Mouse (Mus musculus) small intestine, adult 2 months (tissue): ENCODE results near the gene Actn4. TPM values are rescaled to one million over a fixed set of nuclear protein-coding genes. Genes with fewer than 3 reads are reported as not detected.
"Not testable (repeated sequence)": the region's sequence is repeated elsewhere in the genome, so short reads cannot be mapped to it uniquely, and the experiment has no call there.

ENCODE experiments used
- H3K27ac ChIP-seq: fragments of 200-500 bp; 2 replicates; pipeline ENCODE4 v1.5.1; 2012; ENCODE audit warnings: low read depth, low read length, control low read depth, inconsistent platforms; ENCODE audit not compliant: insufficient read depth
- H3K27me3 ChIP-seq: fragments of 200-500 bp; 2 replicates; pipeline ENCODE4 v1.6.1; 2012; ENCODE audit warnings: mild to moderate bottlenecking, moderate library complexity, low read length, inconsistent platforms; ENCODE audit not compliant: control insufficient read depth, insufficient read depth
- H3K36me3 ChIP-seq: fragments of 200-500 bp; 2 replicates; pipeline ENCODE4 v1.6.1; 2012; ENCODE audit warnings: mild to moderate bottlenecking, low read length, control low read depth, inconsistent platforms; ENCODE audit not compliant: control insufficient read depth, insufficient read depth
- H3K4me1 ChIP-seq: fragments of 200-500 bp; 2 replicates; pipeline ENCODE4 v1.6.1; 2012; ENCODE audit warnings: low read length, inconsistent platforms, mixed read lengths; ENCODE audit not compliant: control insufficient read depth, insufficient read depth, insufficient read length
- H3K4me3 ChIP-seq: fragments of 200-500 bp; 2 replicates; pipeline ENCODE4 v1.5.1; 2012; ENCODE audit warnings: low read depth, mild to moderate bottlenecking, control low read depth, inconsistent platforms, low read length, moderate library complexity
- CTCF ChIP-seq: fragments of 200-500 bp; IDR thresholded peaks from 2 replicates; pipeline ENCODE4 v1.5.1; 2012; ENCODE audit warnings: low read depth, mild to moderate bottlenecking, control low read depth, inconsistent platforms, low read length, moderate library complexity, mixed read lengths; ENCODE audit not compliant: insufficient replicate concordance, insufficient read length; ENCODE audit errors: extremely low read depth
- POLR2A ChIP-seq: fragments of 200-500 bp; IDR thresholded peaks from 2 replicates; pipeline ENCODE4 v1.6.1; 2012; ENCODE audit warnings: low read depth, mild to moderate bottlenecking, control low read depth, inconsistent platforms, low read length, moderate library complexity
- WGBS: fragments of 180-500 bp; shearing (Covaris S2); methylation state at CpG from one replicate; pipeline ENCODE4 v1.1.7; 2018; 5-methylcytosine and 5-hydroxymethylcytosine counted together
- polyA plus RNA-seq: library from polyadenylated mRNA; depleted of rRNA; stranded (reverse); fragments of >200 nt; gene quantifications from 2 replicates; pipeline ENCODE4 v1.2.3, GENCODE M21; 2012

Gene Actn4
- polyA plus RNA-seq, 1 experiment, result 1,069 TPM

DNA sequence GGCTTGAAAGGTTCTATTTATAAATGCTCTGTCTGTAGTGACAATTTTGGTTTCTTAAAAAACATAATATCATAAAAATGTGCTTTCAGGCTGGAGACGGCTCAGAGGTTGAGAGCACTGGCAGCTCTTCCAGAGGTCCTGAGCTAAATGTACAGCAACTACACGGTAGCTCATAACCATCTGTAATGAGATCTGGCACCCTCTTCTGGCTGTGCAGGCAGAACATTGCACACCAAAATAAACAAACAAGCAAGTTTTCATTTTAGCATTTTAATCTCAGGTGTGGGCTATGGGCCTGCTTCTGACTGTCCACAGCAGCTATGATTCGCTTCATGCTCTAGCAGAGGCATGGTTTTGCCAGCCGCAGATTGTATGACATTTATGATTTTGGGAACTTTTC lies 62.2 kb downstream of the Actn4 start:
- H3K27ac ChIP-seq, result no peak overlapping the region
- H3K4me1 ChIP-seq, result no peaks in the 10 kb centered on the region
- WGBS, result 82% methylated on average over 4 of the region's 4 CpGs
- H3K36me3 ChIP-seq, result peaks cover 97% of the 10 kb centered on the region
- no peak overlapping the region for H3K4me3 ChIP-seq
- no peaks in the 10 kb centered on the region for H3K27me3 ChIP-seq
- TF ChIP-seq POLR2A (no peak), CTCF (no peak)

DNA sequence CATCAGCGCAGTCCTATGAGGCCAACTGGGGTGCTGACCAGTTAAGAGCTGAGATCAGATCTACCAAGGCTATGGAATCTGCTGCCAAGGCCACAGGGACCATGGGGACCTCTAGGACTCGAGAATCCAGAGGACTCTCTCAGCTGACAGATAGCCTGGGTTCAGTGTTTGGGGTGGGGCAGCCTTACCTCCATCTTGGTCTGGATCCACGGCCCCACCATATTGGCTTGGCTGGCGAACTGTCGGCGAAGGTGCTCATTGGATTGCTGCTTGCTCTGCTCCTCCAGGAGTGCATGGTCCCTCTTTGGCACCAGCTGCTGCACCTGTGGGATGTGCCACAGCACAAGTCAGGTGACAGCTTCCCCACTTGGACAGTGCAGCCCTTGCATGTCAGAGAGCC lies 64.5 kb downstream of the Actn4 start:
- Histone ChIP-seq H3K27me3 (no peaks in the 10 kb centered on the region), H3K36me3 (peaks cover 96% of the 10 kb centered on the region), H3K4me3 (no peak overlapping the region), H3K4me1 (no peaks in the 10 kb centered on the region), H3K27ac (no peak overlapping the region)
- 90% methylated on average over 6 of the region's 6 CpGs for WGBS
- no peak for TF ChIP-seq CTCF
- TF ChIP-seq POLR2A, result no peak

DNA sequence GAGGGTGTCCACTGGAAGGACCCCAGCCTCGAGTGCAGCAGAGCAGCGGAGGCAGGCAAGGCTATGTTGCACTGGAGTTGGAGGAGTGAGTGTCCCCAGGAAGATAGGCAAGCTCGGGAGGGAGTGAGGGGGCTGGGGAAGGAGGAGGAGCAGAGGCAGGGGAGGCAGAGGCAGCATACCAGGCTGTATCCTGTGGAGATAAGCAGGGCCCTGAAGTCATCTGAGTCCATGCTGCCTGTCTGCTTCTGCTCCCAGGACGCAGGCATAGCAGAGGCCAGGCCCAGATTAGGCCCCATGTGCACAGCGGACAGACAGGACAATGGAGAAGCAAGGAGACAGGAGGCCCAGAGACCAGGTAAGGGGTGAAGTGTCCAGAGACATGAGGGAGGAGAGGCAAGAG lies 67.2 kb downstream of the Actn4 start:
- 70% methylated on average over 5 of the region's 5 CpGs for WGBS
- H3K4me3 ChIP-seq, result no peak overlapping the region
- TF ChIP-seq CTCF, result no peak
- no peak for TF ChIP-seq POLR2A
- H3K36me3 ChIP-seq, result peaks cover 83% of the 10 kb centered on the region
- H3K27ac ChIP-seq, result no peak overlapping the region
- H3K4me1 ChIP-seq, result no peaks in the 10 kb centered on the region
- H3K27me3 ChIP-seq, result no peaks in the 10 kb centered on the region

DNA sequence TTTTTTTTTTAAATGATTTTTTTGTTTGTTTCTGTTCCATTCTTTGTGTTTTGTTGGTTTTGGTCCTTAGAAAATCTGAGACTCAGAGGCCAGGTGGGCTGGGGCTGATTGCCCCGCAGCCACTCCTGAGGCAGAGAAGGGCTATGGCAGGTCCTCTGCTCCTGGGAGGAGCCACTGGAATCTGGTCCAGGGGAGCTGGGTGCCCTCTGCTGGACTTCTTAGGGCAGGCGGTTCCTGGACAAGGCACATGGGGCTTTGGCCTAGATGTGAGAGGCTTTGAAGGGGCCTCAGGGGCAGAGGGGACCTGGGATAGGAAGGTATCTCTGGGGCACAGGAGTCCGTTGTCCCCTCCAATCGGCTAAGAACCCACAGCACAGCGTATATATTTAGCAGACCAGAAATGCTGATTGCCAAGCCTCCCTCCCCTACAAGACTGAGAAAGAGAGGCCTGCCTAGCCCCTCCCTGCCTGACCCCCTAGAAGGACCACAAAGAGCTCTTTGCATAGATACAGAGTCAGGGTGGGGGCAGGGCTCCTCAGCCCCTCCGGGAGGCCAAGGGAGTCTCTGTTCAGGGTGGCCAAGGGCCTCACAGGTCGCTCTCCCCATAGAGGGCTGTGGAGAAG lies 68.4 kb downstream of the Actn4 start:
- Histone ChIP-seq H3K4me1 (no peaks in the 10 kb centered on the region), H3K27me3 (0 out of 2 replicates have a peak, but pooled peaks cover 3% of the 10 kb centered on the region), H3K4me3 (no peak overlapping the region), H3K27ac (no peak overlapping the region), H3K36me3 (peaks cover 73% of the 10 kb centered on the region)
- 60% methylated on average over 7 of the region's 7 CpGs for WGBS
- peak; percentile 43; the same call in 1 of the 2 replicates for TF ChIP-seq CTCF
- no peak for TF ChIP-seq POLR2A

DNA sequence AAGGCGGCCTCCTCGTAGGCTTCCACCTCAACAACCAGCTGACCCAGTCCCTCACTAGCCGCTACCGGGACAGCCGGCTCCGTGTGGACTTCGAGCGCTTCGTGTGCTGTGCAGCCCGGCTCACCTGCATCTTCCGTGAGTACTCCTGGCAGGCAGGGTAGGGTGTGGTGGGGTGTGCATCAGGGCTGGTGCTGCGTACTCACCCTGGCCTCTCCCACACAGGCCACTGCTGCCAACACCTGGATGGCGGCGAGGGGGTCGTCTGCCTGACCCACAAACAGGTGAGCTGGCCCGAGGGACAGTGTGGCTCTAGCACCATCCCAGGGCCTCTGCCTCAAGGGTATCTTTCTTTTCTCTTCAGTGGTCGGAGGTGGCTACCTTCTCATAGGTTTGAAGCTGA lies 69.5 kb downstream of the Actn4 start:
- peaks cover 61% of the 10 kb centered on the region for H3K36me3 ChIP-seq
- WGBS, result 70% methylated on average over 17 of the region's 17 CpGs
- no peak for TF ChIP-seq CTCF
- TF ChIP-seq POLR2A, result no peak

DNA sequence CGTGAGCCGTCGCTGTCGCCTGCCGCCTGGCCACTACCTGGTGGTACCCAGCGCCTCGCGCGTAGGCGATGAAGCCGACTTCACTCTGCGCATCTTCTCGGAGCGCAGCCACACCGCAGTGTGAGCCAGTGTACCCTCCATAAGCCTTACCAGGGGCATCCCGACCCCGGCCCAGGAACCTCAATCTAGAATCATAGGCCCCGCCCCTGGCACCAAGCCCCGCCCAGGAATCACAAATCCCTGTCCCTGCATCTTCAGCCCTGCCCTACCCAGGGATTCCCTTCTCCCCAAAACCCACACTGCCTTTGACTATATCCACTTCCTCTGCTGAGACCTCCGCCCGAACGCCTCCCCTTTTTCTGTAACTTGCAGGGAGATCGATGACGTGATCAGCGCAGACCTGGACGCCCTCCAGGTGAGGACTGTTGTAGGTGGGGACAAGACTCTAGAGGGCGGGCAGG lies 73.4 kb downstream of the Actn4 start:
- 3% methylated on average over 27 of the region's 27 CpGs for WGBS
- Histone ChIP-seq H3K4me1 (no peaks in the 10 kb centered on the region; the same call in 1 of the 2 replicates), H3K36me3 (peaks cover 22% of the 10 kb centered on the region), H3K27me3 (peaks cover 9% of the 10 kb centered on the region; the same call in 1 of the 2 replicates), H3K4me3 (peak overlapping the region; percentile 28), H3K27ac (no peak overlapping the region)
- no peak for TF ChIP-seq CTCF
- no peak for TF ChIP-seq POLR2A

More for the DNA sequence above, 69.5 kb downstream of the Actn4 start:
- peaks cover 7% of the 10 kb centered on the region; the same call in 1 of the 2 replicates for H3K27me3 ChIP-seq
- no peak overlapping the region for H3K27ac ChIP-seq
- H3K4me1 ChIP-seq, result no peaks in the 10 kb centered on the region; the same call in 1 of the 2 replicates
- H3K4me3 ChIP-seq, result no peak overlapping the region

DNA sequence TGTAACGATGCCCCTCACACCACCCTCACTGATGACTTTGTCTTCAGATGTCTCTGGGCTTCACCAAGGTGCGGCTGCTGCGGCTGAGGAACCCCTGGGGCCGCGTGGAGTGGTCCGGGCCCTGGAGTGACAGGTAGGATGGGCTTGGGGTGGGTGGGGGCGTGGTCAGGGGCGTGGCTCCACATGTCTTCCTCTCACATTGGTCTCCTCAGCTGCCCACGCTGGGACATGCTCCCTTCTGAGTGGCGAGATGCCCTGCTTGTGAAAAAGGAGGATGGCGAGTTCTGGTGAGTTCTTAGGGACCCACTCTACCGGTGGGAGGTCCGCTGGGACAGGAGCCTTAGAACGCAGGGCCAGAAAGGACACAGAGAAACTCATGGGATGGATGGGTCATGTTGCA lies 75.7 kb downstream of the Actn4 start:
- H3K4me3 ChIP-seq, result no peak overlapping the region
- no peak overlapping the region for H3K27ac ChIP-seq
- no peaks in the 10 kb centered on the region; the same call in 1 of the 2 replicates for H3K4me1 ChIP-seq
- peaks cover 9% of the 10 kb centered on the region; the same call in 1 of the 2 replicates for H3K27me3 ChIP-seq
- H3K36me3 ChIP-seq, result peaks cover 2% of the 10 kb centered on the region; the same call in 1 of the 2 replicates
- TF ChIP-seq POLR2A (no peak), CTCF (no peak)
- WGBS, result 34% methylated on average over 14 of the region's 14 CpGs

DNA sequence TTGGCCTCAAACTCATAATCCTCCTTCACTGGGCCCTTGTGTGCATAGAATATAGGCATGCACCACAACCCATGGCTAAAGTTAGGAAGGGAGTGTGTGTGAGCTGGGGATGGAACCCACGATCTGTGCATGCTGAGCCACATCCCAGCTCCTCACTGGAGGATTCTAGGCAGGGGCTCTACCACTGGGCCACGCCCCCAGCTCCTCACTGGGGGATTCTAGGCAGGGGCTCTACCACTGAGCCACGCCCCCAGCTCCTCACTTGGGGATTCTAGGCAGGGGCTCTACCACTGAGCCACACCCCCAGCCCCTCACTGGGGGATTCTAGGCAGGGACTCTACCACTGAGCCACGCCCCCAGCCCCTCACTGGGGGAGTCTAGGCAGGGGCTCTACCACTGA lies 78.4 kb downstream of the Actn4 start:
- not testable (repeated sequence) for H3K27me3 ChIP-seq, H3K36me3 ChIP-seq, H3K4me1 ChIP-seq, H3K4me3 ChIP-seq, H3K27ac ChIP-seq
- 86% methylated on average over 4 of the region's 4 CpGs for WGBS
